Mouse (Mus musculus) kidney, embryonic 15.5 days (tissue): ENCODE results near the gene Hsd17b3. TPM values are rescaled to one million over a fixed set of nuclear protein-coding genes. Genes with fewer than 3 reads are reported as not detected.

Experiments
- ATAC-seq: fragments of 200-750 bp; cut with Nextera tagmentation; replicated peaks from 2 replicates; pipeline ENCODE4 v1.8.0; 2017; ENCODE audit warnings: moderate TSS enrichment; ENCODE audit not compliant: low FRiP score
- H3K27ac ChIP-seq: fragments of 300-500 bp; sonication (generic); 2 replicates; pipeline ENCODE4 v1.5.1; 2015; ENCODE audit warnings: mild to moderate bottlenecking, inconsistent platforms
- H3K27me3 ChIP-seq: fragments of 300-500 bp; sonication (generic); 2 replicates; pipeline ENCODE4 v1.6.1; 2015; ENCODE audit warnings: inconsistent platforms
- H3K36me3 ChIP-seq: fragments of 300-500 bp; sonication (generic); 2 replicates; pipeline ENCODE4 v1.6.1; 2015; ENCODE audit warnings: inconsistent platforms
- H3K4me1 ChIP-seq: fragments of 300-500 bp; sonication (generic); 2 replicates; pipeline ENCODE4 v1.6.1; 2015; ENCODE audit warnings: inconsistent platforms
- H3K4me2 ChIP-seq: fragments of 300-500 bp; sonication (generic); 2 replicates; pipeline ENCODE4 v1.6.1; 2015; ENCODE audit warnings: moderate library complexity, mild to moderate bottlenecking, inconsistent platforms
- H3K4me3 ChIP-seq: fragments of 300-500 bp; sonication (generic); replicated peaks from 2 replicates; pipeline ENCODE4 v1.5.1; 2015; ENCODE audit warnings: mild to moderate bottlenecking, inconsistent platforms
- H3K9ac ChIP-seq: fragments of 300-500 bp; sonication (generic); 2 replicates; pipeline ENCODE4 v1.6.1; 2015; ENCODE audit warnings: mild to moderate bottlenecking, inconsistent platforms
- H3K9me3 ChIP-seq: fragments of 300-500 bp; sonication (generic); replicated peaks from 2 replicates; pipeline ENCODE4 v1.6.1; 2016; ENCODE audit warnings: inconsistent platforms
- WGBS: fragments of 180-500 bp; shearing (Covaris S2); methylation state at CpG from one replicate; pipeline ENCODE4 v1.1.7; 2015; ENCODE audit warnings: mixed read lengths; 5-methylcytosine and 5-hydroxymethylcytosine counted together
- polyA plus RNA-seq: library from polyadenylated mRNA; unstranded; fragments of >200 nt; fragmentation: Nextera tagmentation; extraction: Ambion mirVana; gene quantifications from 2 replicates; pipeline ENCODE4 v1.2.1, GENCODE M21; 2015

Hsd17b3 gene
- polyA plus RNA-seq, 1 experiment from 2014 or later, result not detected

DNA sequence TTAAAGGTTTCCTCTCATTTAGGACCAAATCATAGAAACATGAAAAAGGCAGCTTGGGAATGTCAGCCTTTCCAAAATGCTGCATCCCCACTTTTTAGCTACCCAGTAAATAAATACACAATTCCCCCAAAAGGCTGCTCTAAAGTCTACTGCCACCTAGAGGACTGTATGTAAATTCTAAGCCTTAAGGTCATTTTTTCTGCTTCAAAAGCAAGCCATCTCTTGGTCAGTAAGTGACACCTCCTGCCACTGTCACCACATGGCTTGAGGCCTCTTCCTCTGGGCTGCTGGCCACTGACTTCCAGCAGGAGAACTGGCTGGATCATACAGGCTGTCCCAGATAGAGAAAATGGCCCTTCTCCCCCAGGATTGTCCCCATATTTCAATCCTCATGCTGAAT, 50.9 kb downstream of the Hsd17b3 start:
- H3K9me3 ChIP-seq, result no peaks in the 10 kb centered on the region
- H3K4me3 ChIP-seq, result no peak overlapping the region
- H3K4me1 ChIP-seq, result peaks cover 21% of the 10 kb centered on the region
- no peak for ATAC-seq
- no peak overlapping the region for H3K4me2 ChIP-seq
- H3K27ac ChIP-seq, result no peak overlapping the region
- no peak overlapping the region for H3K9ac ChIP-seq
- no peaks in the 10 kb centered on the region for H3K27me3 ChIP-seq
- no peaks in the 10 kb centered on the region for H3K36me3 ChIP-seq

DNA sequence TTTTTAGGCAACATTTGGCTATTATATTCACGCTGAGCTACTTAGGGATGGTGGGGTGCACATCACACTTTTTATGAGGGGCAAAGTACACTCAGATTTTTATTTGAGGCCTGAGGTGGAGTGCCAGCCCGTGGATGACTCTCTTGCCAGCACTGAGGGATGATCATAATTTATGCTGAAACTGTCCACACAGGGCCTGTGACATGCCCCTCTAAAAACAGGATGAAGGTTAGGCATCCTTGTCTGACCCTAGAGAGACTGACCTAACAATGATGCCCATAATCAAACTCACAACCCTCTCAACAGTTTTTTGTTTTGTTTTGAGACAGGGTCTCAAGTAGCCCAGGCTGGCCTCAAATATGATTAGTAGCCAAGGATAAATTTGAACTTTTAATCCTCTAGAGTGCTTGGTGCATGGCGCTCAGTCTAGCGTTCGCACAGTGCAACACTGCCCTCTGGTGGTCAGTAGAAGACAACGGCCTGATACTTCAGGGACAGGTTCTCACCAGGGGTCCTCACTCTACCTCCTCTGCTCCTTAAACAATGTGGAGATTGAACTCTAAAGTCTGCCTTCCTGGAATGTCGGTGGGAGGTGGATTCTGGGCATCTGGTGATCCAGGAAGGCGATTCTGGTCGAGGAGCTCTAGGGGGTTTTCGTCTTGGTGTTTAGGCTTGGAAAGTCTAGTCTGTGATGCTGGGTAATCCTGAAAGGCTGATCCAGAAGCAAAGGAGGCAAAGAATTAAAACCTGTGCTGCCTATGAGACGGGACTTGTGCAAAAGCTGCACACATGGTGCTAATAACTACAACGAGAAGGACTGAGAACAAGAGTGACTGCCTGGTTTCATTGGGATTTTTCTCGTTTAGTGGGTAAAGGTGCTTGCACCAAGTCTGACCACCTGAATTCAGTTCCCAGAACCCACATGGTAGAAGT, 52.7 kb downstream of the Hsd17b3 start:
- no peak overlapping the region for H3K4me3 ChIP-seq

DNA sequence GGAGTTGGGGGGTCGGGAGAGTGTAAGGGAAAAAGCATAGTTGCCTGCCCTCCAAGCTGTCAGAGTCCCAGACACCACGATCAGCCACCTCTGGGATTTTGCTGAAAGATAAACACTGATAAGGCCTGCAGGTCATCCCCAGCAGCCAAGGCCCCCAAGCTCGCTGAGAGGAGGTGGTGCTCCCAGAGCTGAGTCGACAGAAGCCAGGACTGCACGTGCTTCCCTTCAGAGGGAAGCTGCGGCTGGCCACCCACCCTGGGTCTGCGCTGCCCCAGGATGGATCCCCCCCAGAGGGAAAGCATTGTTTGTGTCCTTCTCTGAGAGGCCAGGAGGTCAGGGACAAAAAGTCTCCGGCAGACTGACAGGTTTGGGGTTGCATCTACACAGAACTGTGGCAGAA, 54.0 kb downstream of the Hsd17b3 start:
- Histone ChIP-seq H3K4me3 (no peak overlapping the region), H3K4me2 (no peak overlapping the region), H3K9ac (no peak overlapping the region), H3K9me3 (no peaks in the 10 kb centered on the region), H3K27me3 (no peaks in the 10 kb centered on the region), H3K36me3 (no peaks in the 10 kb centered on the region), H3K4me1 (peaks cover 20% of the 10 kb centered on the region), H3K27ac (no peak overlapping the region)
- 0 out of 2 replicates have a peak, but pooled peaks have one; percentile 24 for ATAC-seq
- WGBS, result 32% methylated on average over 8 of the region's 8 CpGs

More for the DNA sequence above, 52.7 kb downstream of the Hsd17b3 start:
- peak; percentile 87 for ATAC-seq
- 24% methylated on average over 13 of the region's 13 CpGs for WGBS
- Histone ChIP-seq H3K27me3 (no peaks in the 10 kb centered on the region), H3K9me3 (no peaks in the 10 kb centered on the region), H3K36me3 (no peaks in the 10 kb centered on the region), H3K27ac (no peak overlapping the region), H3K9ac (no peak overlapping the region), H3K4me2 (no peak overlapping the region), H3K4me1 (peaks cover 21% of the 10 kb centered on the region)

DNA sequence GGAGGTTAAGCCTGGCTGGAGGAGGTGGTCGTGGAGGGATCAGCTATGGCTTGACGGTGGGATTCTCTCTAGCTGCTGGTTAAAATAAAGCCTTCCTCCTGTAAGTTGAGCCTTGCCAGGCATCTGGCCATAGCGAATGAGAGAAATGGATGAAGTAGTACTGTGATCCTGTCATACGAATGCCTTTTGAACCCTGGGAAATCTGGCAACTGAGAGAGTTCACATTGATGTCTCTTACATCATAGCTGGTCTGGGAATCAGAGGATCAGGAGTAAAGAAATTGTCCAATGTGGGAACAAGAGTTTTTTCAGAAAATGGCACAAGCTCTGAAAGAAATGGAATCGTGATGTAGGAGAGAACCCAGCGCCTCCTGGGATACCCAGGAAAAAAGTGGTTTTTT, 55.1 kb downstream of the Hsd17b3 start:
- Histone ChIP-seq H3K27ac (no peak overlapping the region), H3K36me3 (no peaks in the 10 kb centered on the region), H3K4me3 (no peak overlapping the region), H3K4me1 (peaks cover 15% of the 10 kb centered on the region), H3K9ac (no peak overlapping the region), H3K9me3 (no peaks in the 10 kb centered on the region), H3K4me2 (no peak overlapping the region), H3K27me3 (no peaks in the 10 kb centered on the region)
- no peak for ATAC-seq
- 86% methylated on average over 6 of the region's 6 CpGs for WGBS

DNA sequence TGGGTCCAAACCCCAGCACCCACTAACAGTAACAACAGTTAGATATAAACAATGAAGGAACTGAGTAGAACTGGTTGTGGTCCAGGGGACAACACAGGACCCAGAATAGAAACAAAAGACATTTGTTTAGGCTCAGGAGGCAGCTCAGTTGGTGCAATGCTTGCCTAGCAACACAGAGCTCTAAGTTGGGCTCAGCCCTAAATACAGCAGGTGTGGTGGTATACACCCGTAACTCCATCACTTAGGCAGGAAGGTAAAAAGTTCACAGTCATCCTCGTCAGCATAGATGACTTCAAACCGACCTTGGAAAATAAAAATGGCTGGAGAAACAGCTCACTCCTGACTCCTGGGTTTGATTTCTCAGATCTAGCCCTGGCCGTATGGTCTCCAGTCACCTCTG, 55.8 kb downstream of the Hsd17b3 start:
- Histone ChIP-seq H3K4me1 (peaks cover 8% of the 10 kb centered on the region), H3K4me3 (no peak overlapping the region), H3K9ac (no peak overlapping the region), H3K36me3 (no peaks in the 10 kb centered on the region), H3K9me3 (no peaks in the 10 kb centered on the region), H3K27ac (no peak overlapping the region), H3K27me3 (no peaks in the 10 kb centered on the region), H3K4me2 (no peak overlapping the region)
- WGBS, result 72% methylated on average over 4 of the region's 4 CpGs
- no peak for ATAC-seq

DNA sequence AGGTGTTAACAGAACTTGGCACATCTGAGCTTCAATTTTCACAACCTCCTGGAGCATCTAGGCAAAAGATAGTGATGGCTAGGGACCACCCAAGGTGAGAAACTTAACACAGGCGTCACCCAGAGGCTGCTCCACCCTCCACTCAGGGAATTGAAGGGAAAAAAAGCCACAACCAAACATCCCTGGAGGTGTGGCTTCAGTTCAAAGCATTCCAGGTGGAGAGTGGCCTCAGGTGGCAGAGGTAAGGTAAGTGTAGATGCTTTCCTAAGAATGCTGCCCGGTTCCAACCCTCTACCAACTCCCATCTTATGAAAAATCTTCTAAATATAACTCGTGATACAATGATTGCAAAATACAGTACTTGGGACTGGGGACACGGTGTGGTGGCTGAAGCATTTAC, 57.8 kb downstream of the Hsd17b3 start:
- Histone ChIP-seq H3K36me3 (no peaks in the 10 kb centered on the region), H3K27me3 (no peaks in the 10 kb centered on the region), H3K4me1 (peaks cover 7% of the 10 kb centered on the region; the same call in 1 of the 2 replicates), H3K9me3 (no peaks in the 10 kb centered on the region), H3K9ac (no peak overlapping the region), H3K4me2 (no peak overlapping the region), H3K27ac (no peak overlapping the region), H3K4me3 (no peak overlapping the region)
- WGBS, result 67% methylated on average over 4 of the region's 4 CpGs
- ATAC-seq, result no peak

DNA sequence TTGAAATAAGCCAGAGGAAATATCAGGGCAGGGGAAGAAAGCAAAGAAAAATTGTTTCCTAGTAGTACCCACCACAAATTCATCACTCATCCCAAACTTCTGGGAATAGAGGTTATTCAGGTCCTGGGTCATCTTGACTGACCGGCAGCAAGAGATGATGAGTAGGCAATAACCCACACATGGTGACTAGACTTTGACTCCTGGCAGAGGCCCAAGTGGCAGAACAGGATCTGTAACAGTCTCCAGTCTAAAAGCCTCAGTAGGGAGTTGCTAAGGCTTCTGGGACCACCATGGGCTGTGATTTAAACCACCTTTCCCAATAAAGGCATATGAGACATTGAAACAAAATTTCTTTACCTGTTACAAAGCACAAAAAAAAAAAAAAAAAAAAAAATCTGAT, 58.2 kb downstream of the Hsd17b3 start:
- ATAC-seq, result no peak
- Histone ChIP-seq H3K4me1 (peaks cover 7% of the 10 kb centered on the region; the same call in 1 of the 2 replicates), H3K9ac (no peak overlapping the region), H3K4me2 (no peak overlapping the region), H3K27me3 (no peaks in the 10 kb centered on the region), H3K36me3 (no peaks in the 10 kb centered on the region), H3K4me3 (no peak overlapping the region), H3K27ac (no peak overlapping the region), H3K9me3 (no peaks in the 10 kb centered on the region)
- WGBS, result 33% methylated on average over 1 of the region's 1 CpGs

DNA sequence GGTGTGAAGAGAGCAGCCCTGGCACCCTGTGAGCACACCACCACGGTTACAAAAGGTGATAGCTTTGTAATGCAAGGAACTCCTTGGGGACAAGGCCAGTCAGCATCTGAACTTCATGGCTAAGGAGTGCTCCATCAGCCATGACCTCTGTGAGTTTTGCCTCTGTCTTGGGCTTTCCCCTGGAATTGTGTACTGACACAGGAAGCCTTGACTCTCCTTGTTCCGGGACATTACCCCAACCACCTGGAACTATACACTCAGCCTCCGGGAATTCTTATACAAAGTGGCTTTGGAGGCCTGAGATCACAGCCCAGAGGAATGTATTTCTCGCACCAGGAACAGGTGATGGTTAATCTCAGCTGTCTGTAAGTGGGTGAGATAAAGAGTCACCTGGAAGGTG, 64.2 kb downstream of the Hsd17b3 start:
- peak overlapping the region; percentile 43; the same call in 1 of the 2 replicates for H3K27ac ChIP-seq
- no peaks in the 10 kb centered on the region for H3K36me3 ChIP-seq
- 41% methylated on average over 4 of the region's 4 CpGs for WGBS
- H3K9me3 ChIP-seq, result no peaks in the 10 kb centered on the region
- no peak overlapping the region for H3K4me2 ChIP-seq
- no peak overlapping the region for H3K9ac ChIP-seq
- H3K4me3 ChIP-seq, result no peak overlapping the region
- peaks cover 34% of the 10 kb centered on the region for H3K4me1 ChIP-seq
- peak; percentile 59 for ATAC-seq
- H3K27me3 ChIP-seq, result no peaks in the 10 kb centered on the region

DNA sequence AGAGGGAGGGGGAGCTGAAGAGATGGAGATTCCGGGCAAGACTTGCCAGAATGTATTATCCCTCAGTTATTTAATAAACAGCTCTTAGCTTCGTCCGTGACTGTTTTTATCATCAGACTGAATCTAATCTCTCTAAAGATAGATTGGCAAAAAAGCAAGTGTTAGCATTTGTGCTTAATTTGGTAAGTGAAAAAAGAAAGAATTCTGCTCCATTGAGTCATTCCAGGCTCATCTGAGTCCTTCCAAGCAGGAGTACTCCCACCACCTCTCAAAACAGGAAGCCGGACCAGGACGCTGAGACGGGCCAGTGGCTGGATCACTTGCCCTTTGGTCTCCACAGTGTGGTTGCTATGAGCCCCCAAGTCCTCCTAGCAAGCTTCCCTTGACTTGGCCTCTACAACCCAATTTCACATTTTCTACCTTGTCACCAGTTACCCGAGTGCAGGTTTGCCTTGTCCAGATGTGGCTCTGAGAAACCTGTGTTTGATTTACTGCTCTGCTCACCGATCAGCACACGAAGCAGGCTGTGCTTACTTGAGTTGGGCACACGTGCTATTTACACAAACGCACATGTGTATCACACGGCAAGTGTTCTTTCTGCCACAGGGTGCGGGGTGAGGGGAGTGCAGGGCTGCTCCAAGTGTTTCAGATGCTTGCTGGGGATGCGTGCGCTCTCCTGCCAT, 66.1 kb downstream of the Hsd17b3 start:
- Histone ChIP-seq H3K4me2 (no peak overlapping the region), H3K36me3 (no peaks in the 10 kb centered on the region), H3K9me3 (no peaks in the 10 kb centered on the region), H3K9ac (no peak overlapping the region), H3K4me3 (no peak overlapping the region), H3K27ac (no peak overlapping the region), H3K27me3 (no peaks in the 10 kb centered on the region), H3K4me1 (peaks cover 34% of the 10 kb centered on the region)
- WGBS, result 58% methylated on average over 15 of the region's 15 CpGs
- ATAC-seq, result no peak

DNA sequence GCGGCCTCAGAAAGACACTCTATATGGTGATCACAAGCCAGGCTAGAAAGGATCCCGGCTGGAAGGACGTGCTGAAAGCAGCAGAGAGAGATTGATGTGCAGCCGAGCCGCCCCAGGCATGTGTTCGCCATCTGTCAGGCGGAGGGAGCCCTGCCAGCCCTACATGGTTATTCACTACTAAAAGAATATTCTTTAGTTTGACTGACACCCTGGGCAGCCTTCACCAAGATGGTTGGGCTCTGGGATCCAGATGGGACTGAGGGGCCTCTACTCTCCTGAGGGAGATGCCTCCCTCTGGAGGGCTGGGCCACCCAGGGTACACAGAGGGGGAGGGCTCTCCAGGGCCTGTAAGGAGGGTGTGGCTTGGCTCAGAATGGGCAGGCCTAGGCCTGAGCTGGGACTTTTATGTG, 68.1 kb downstream of the Hsd17b3 start:
- ATAC-seq, result peak; percentile 89
- Histone ChIP-seq H3K36me3 (no peaks in the 10 kb centered on the region), H3K4me2 (no peak overlapping the region), H3K9me3 (no peaks in the 10 kb centered on the region), H3K9ac (no peak overlapping the region), H3K27me3 (no peaks in the 10 kb centered on the region), H3K27ac (peak overlapping the region; percentile 52), H3K4me1 (peaks cover 34% of the 10 kb centered on the region), H3K4me3 (no peak overlapping the region)
- WGBS, result 41% methylated on average over 7 of the region's 7 CpGs

DNA sequence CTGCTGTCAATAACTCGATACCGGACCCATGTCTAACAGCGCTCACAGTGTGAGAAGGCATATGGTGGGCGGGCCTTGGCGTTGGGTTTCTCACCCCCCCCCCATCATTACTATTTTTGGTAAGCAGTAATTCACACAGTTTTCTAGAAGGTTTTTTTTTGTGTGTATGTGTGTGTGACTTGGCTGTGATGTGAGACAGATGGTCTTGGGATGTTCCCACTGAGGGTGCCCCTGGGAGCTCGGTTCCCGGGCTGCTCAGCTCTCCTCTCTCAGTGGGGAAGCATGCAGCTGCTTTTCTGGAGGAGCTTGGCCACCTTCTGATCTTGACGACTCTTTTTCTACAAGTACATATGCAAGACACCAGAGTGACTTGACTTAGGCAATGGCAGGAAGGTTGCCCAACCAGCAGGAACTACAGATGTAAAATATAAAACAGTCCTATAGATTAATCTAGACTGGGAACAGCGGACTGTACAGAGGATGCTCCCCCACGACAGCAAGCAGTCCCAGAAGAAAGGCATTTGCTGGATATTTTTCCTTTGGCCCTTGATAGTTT, 70.4 kb downstream of the Hsd17b3 start:
- Histone ChIP-seq H3K27me3 (no peaks in the 10 kb centered on the region), H3K4me2 (no peak overlapping the region), H3K9ac (no peak overlapping the region), H3K9me3 (no peaks in the 10 kb centered on the region), H3K4me1 (peaks cover 26% of the 10 kb centered on the region), H3K36me3 (no peaks in the 10 kb centered on the region), H3K27ac (no peak overlapping the region), H3K4me3 (no peak overlapping the region)
- 71% methylated on average over 10 of the region's 10 CpGs for WGBS
- no peak for ATAC-seq

DNA sequence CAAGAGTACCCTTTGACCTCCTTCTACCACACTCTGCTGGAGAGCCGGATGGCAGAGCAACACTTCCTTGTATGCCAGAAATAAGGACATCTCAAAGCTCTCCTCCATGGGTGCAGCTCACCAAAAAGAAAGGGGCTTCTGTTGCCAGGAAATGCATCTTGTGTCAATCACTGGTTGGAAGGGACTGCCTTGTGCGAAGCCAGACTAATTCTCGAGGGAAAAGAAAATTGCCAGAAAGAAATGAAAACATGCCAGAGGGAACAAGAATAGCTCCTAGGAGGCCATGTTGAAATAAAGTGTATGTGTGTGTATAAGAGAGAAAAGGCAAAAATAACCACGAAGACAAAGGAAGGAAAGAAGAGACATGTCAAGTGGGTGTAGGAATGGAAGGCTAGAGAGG, 73.0 kb downstream of the Hsd17b3 start:
- Histone ChIP-seq H3K9ac (no peak overlapping the region), H3K4me2 (no peak overlapping the region), H3K36me3 (no peaks in the 10 kb centered on the region), H3K27ac (no peak overlapping the region), H3K27me3 (no peaks in the 10 kb centered on the region), H3K4me3 (no peak overlapping the region), H3K4me1 (peaks cover 6% of the 10 kb centered on the region), H3K9me3 (no peaks in the 10 kb centered on the region)
- ATAC-seq, result no peak
- 67% methylated on average over 4 of the region's 4 CpGs for WGBS
